Mouse (Mus musculus): ENCODE results near the gene Slc37a1.

Slc37a1 gene

GRCm38 (mm10) chr17:31286492-31286891, at the start of gene Slc37a1:
TSS of gene Slc37a1 (plus strand) at chr17:31286792.
- no peak for DNase-seq (ENCODE audit: low spot score in 2 of 2)

GRCm38 (mm10) chr17:31238234-31239020, 48.2 kb upstream of the Slc37a1 start:
- DNase-seq (ENCODE audit: low spot score in 2 of 2), result no peak

- no peak for DNase-seq (ENCODE audit: low spot score in 2 of 2)
Observed at GRCm38 (mm10) chr17:31241156-31241555, 45.4 kb upstream of the Slc37a1 start.

- no peak for DNase-seq (ENCODE audit: low spot score in 2 of 2)
Observed at GRCm38 (mm10) chr17:31242764-31243163, 43.8 kb upstream of the Slc37a1 start.

- DNase-seq (ENCODE audit: low spot score in 2 of 2), result no peak
Observed at GRCm38 (mm10) chr17:31245321-31245720, 41.3 kb upstream of the Slc37a1 start.

- DNase-seq (ENCODE audit: low spot score in 2 of 2), result no peak
Observed at GRCm38 (mm10) chr17:31247144-31247543, 39.4 kb upstream of the Slc37a1 start.

- DNase-seq (ENCODE audit: low spot score in 2 of 2), result no peak
Observed at GRCm38 (mm10) chr17:31253951-31254350, 32.6 kb upstream of the Slc37a1 start.

- DNase-seq (ENCODE audit: low spot score in 2 of 2), result peak in 1 of 2 experiments; percentile 73
Observed at GRCm38 (mm10) chr17:31254463-31254931, 32.1 kb upstream of the Slc37a1 start.

- DNase-seq (ENCODE audit: low spot score in 2 of 2), result no peak
Observed at GRCm38 (mm10) chr17:31257149-31257548, 29.4 kb upstream of the Slc37a1 start.

- no peak for DNase-seq (ENCODE audit: low spot score in 2 of 2)
Observed at GRCm38 (mm10) chr17:31257898-31258297, 28.7 kb upstream of the Slc37a1 start.

- no peak for DNase-seq (ENCODE audit: low spot score in 2 of 2)
Observed at GRCm38 (mm10) chr17:31258310-31258865, 28.2 kb upstream of the Slc37a1 start.

GRCm38 (mm10) chr17:31259145-31259544, 27.4 kb upstream of the Slc37a1 start:
- no peak for DNase-seq (ENCODE audit: low spot score in 2 of 2)

GRCm38 (mm10) chr17:31259825-31260224, 26.8 kb upstream of the Slc37a1 start:
- no peak for DNase-seq (ENCODE audit: low spot score in 2 of 2)

- no peak for DNase-seq (ENCODE audit: low spot score in 2 of 2)
Observed at GRCm38 (mm10) chr17:31260430-31260829, 26.2 kb upstream of the Slc37a1 start.

GRCm38 (mm10) chr17:31261352-31261751, 25.2 kb upstream of the Slc37a1 start:
- DNase-seq (ENCODE audit: low spot score in 2 of 2), result no peak

GRCm38 (mm10) chr17:31262715-31263114, 23.9 kb upstream of the Slc37a1 start:
- DNase-seq (ENCODE audit: low spot score in 2 of 2), result no peak

GRCm38 (mm10) chr17:31263770-31264169, 22.8 kb upstream of the Slc37a1 start:
- DNase-seq (ENCODE audit: low spot score in 2 of 2), result no peak

- DNase-seq (ENCODE audit: low spot score in 2 of 2), result no peak
Observed at GRCm38 (mm10) chr17:31264372-31264771, 22.2 kb upstream of the Slc37a1 start.

- no peak for DNase-seq (ENCODE audit: low spot score in 2 of 2)
Observed at GRCm38 (mm10) chr17:31265171-31265572, 21.4 kb upstream of the Slc37a1 start.

GRCm38 (mm10) chr17:31265831-31266230, 20.8 kb upstream of the Slc37a1 start:
- DNase-seq (ENCODE audit: low spot score in 2 of 2), result no peak

GRCm38 (mm10) chr17:31266321-31266950, 20.2 kb upstream of the Slc37a1 start:
- DNase-seq (ENCODE audit: low spot score in 2 of 2), result no peak

GRCm38 (mm10) chr17:31267138-31267537, 19.5 kb upstream of the Slc37a1 start:
- peak in 1 of 2 experiments; percentile 4 for DNase-seq (ENCODE audit: low spot score in 2 of 2)

GRCm38 (mm10) chr17:31267603-31268002, 19.0 kb upstream of the Slc37a1 start:
- peak in 1 of 2 experiments; percentile 4 for DNase-seq (ENCODE audit: low spot score in 2 of 2)
